Mouse (Mus musculus): ENCODE measurements around the gene Racgap1. TPM values are rescaled to one million over a fixed set of nuclear protein-coding genes. Genes with fewer than 3 reads are reported as not detected.

Racgap1 gene
- polyA plus RNA-seq, 1 experiment from 2014 or later: 74.3 TPM

DNA sequence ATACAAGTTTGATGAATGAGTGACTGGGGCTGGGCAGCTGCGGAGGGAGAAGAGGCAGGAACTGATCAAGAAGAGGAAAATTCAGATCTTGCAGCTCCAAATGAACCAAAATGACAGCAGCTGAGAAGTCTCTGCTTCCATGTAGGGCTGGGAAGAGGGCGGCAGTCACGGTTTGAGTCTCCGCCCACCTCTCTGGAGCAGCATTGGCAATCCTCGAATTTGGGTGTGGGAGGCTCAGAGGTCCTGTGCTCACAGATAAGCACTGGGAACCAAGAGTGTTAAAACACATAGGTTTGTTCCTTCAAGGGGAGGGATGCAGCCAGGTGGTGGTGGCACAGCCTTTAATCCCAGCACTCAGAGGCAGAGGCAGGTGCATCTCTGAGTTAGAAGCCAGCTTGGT, 44.9 kb downstream of the Racgap1 start:
- no peak for TF ChIP-seq CTCF (IDR thresholded peaks at IDR 0.05)
- in situ Hi-C loops (cut with MboI; ENCODE audit: low pct_unique_long_range_greater_than_20kb): no loop called here
- ChIA-PET POLR2A (interaction anchor here (0.6 kb wide), 1 partner anchor 64 kb away, joined by 3 read pairs; no protein-coding TSS in a partner anchor), CTCF (interaction anchor here (1.0 to 1.1 kb wide), 2 partner anchors 10 to 62 kb away, joined by 3 to 4 read pairs; no protein-coding TSS in a partner anchor)
- H3K27me3 ChIP-seq: no peaks in the 10 kb centered on the region
- DNase-seq (ENCODE audit: low read depth, low spot score): no peak
- no peak for ATAC-seq

DNA sequence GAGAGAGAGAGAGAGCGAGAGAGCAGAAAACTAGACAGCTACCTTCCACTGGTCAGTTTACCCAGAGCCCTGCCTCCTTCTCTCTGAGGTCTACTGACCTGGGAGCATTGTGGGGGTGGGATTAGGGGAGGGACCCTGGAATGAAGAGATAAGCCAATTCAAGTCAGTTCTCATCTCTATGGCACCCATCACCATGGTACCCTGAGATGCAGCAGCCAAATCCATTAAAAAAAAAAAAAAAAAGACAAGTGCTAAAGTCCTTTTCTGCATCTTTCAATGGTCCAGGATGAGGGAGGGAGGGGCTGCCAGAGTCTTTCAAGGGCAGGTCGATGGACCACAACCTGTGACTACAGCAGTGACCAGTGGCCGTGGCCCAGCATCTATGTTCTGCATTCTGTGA, 45.9 kb downstream of the Racgap1 start:
- CTCF ChIA-PET: interaction anchor here (1.1 kb wide), 1 partner anchor 9 kb away, joined by 4 read pairs; no protein-coding TSS in a partner anchor
- DNase-seq (ENCODE audit: low read depth, low spot score): no peak
- no peaks in the 10 kb centered on the region for H3K27me3 ChIP-seq
- in situ Hi-C loops (cut with MboI; ENCODE audit: low pct_unique_long_range_greater_than_20kb): no loop called here
- no peak for TF ChIP-seq CTCF (IDR thresholded peaks at IDR 0.05)
- POLR2A ChIA-PET: interaction anchor here (0.6 to 1.3 kb wide), 2 partner anchors 9 to 65 kb away, joined by 3 to 5 read pairs; no protein-coding TSS in a partner anchor
- no peak for ATAC-seq

DNA sequence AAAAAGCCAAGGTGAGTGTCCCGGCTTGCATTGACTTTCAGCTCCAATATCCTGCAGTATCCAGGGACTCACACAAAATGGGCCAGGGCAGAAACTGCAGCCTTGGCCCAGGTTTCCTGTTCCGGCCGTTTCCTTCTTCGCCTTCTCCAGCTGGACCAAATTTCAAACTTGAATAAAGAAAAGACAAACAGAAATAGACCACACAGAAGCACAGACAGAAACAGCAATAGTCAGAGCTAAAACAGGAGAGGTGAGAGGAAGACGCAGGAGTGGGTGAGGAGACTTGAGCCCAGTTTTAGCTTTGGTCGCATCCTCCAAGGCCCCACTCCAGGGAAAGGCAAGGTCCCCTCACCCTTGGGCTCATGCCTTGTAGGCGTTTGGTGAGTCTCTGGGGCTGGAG, 48.2 kb downstream of the Racgap1 start:
- DNase-seq (ENCODE audit: low read depth, low spot score): no peak
- no peaks in the 10 kb centered on the region for H3K27me3 ChIP-seq
- ATAC-seq: no peak
- ChIA-PET POLR2A (no interaction called here), CTCF (interaction anchor here (1.2 kb wide), 1 partner anchor 65 kb away, joined by 4 read pairs; no protein-coding TSS in a partner anchor)
- no peak for TF ChIP-seq CTCF (IDR thresholded peaks at IDR 0.05)
- in situ Hi-C loops (cut with MboI; ENCODE audit: low pct_unique_long_range_greater_than_20kb): no loop called here

DNA sequence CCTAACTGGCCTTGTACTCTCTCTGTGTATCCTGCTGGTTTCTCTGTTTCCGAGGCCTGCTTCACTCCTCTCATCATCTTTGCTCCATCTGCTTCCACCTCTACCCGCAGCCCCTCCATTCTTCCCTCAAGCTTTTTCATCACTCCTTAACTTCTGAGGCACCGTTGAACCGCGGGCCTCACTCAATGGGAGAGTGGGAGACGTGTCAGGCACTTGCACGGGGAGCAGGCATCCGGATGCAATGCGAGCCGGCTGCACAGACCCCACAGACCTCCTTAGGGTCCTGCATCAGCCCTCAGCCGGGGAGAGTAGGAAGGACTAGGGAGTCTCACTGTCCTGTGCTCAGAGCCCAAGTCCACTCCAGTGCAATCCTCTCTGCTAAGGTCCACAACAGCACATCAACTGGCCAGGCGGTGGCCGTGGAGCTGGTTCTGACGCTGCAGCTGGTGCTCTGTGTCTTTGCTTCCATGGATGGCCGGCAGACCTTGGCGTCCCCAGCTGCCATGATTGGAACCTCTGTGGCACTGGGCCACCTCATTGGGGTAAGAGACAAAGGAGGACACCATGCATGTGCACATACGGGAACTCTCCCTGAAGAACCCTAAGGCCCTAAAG, 49.1 kb downstream of the Racgap1 start:
- in situ Hi-C loops (cut with MboI; ENCODE audit: low pct_unique_long_range_greater_than_20kb): no loop called here
- ATAC-seq (no peak), DNase-seq (ENCODE audit: low read depth, low spot score) (no peak)
- ChIA-PET POLR2A (no interaction called here), CTCF (interaction anchor here (1.2 kb wide), 1 partner anchor 66 kb away, joined by 4 read pairs; no protein-coding TSS in a partner anchor)
- no peak for TF ChIP-seq CTCF (IDR thresholded peaks at IDR 0.05)
- no peaks in the 10 kb centered on the region for H3K27me3 ChIP-seq

DNA sequence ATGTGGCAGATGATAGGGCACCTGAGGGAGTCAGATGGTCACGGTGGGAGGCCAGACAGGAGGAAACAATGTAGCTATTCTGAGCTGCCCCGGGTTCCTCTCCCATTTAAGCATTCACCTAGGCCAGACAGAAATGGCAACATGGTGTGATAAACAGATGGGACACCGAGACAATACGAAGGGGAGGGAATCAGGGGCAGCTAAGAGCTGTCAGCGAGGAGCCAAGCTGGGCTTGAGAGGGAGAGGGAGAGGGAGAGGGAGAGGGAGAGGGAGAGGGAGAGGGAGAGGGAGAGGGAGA, 49.7 kb downstream of the Racgap1 start:
- ATAC-seq (no peak), DNase-seq (ENCODE audit: low read depth, low spot score) (no peak)
- in situ Hi-C loops (cut with MboI; ENCODE audit: low pct_unique_long_range_greater_than_20kb): no loop called here
- POLR2A ChIA-PET: no interaction called here
- TF ChIP-seq CTCF (IDR thresholded peaks at IDR 0.05): no peak
- H3K27me3 ChIP-seq: no peaks in the 10 kb centered on the region
- CTCF ChIA-PET: no interaction called here

DNA sequence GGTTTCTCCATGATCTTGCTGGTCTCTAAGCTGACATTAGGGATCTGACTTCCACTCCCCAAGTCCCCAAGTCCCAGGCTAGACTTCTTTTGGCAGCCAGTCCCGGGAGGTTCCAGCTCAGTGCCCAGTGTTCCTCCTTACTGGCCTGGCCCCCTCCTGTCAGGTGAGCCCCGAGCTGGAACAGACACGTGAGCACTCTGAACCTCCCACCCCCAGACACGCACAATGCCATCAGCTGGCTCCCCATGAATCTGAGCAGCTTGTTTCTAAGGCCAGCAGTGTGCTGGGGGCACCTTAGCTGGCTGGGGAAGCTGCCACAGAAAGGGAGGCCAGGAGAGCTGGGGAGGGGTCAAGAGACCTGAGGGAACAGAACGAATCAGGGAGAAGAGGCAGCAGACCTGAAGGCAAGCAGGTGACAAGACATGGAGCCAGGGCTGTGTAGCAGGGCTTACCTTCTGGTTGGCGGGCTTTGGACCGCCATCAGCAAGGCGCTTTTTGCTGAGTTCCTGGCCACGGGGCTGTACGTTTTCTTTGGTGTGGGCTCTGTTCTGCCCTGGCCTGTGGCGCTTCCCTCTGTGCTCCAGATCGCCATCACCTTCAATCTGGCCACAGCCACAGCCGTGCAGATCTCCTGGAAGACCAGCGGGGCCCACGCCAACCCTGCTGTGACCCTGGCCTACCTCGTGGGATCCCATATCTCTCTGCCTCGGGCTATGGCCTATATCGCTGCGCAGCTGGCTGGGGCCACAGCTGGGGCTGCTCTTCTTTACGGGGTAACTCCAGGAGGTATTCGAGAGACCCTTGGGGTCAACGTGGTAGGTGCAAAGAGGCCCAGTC, 50.3 kb downstream of the Racgap1 start, which contains the start of gene Aqp6:
Gene Aqp6, plus strand, starts transcription at position 415 of the 837 bp plus-strand sequence.
- ChIA-PET CTCF (interaction anchor here (0.8 to 1.3 kb wide), 3 partner anchors 66 to 90 kb away, joined by 3 to 4 read pairs (median 3); no protein-coding TSS in a partner anchor), POLR2A (no interaction called here)
- in situ Hi-C loops (cut with MboI; ENCODE audit: low pct_unique_long_range_greater_than_20kb): no loop called here
- TF ChIP-seq CTCF (IDR thresholded peaks at IDR 0.05): no peak
- no peak for DNase-seq (ENCODE audit: low read depth, low spot score)
- ATAC-seq: no peak
- H3K27me3 ChIP-seq: no peaks in the 10 kb centered on the region

DNA sequence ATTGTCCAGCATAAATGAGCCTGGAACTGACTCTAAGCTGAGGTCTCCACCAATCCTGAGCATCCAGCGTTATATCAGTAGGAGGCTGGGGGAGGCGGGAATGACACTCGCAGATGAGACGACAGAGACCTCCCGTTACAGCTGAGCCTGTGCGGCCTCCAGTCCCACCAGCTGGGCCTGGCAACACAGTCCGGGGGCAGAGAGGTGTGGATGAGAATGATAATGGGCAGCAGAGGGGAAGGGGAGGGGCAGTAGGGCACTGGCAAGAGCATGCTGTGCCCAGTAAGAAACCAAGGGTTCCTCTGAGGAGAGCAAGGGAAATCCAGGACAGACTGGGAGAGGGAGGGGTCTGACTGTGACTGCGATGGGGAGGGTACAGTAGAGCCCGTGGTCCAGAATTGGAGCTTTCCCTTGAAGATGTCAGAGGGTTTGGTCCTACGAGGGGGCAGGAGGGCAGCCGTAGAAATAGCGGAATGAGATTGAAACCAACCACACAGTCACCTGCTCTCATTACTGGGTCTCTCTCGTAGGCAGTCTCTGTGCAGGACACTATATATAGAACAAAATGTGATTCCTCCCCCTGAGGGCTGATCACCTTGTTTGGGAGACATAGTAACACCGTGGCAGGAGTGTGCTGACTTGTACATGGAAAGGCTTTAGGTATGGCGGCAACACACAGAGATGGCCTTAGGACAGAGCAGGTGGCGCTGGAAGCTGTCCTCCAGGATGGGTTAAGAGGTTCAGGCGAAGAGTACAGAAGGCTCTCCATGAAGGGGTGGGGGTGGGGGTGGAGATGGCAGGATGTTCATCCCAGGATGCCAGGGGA, 52.0 kb downstream of the Racgap1 start:
- CTCF ChIA-PET: no interaction called here
- DNase-seq (ENCODE audit: low read depth, low spot score) (no peak), ATAC-seq (no peak)
- TF ChIP-seq CTCF (IDR thresholded peaks at IDR 0.05): no peak
- in situ Hi-C loops (cut with MboI; ENCODE audit: low pct_unique_long_range_greater_than_20kb): loop anchor here (5.0 to 10.0 kb wide), 3 partner anchors 68 to 305 kb away; no protein-coding TSS in a partner anchor
- no peaks in the 10 kb centered on the region for H3K27me3 ChIP-seq
- POLR2A ChIA-PET: interaction anchor here (0.9 kb wide), 1 partner anchor 103 kb away, joined by 3 read pairs; no protein-coding TSS in a partner anchor

DNA sequence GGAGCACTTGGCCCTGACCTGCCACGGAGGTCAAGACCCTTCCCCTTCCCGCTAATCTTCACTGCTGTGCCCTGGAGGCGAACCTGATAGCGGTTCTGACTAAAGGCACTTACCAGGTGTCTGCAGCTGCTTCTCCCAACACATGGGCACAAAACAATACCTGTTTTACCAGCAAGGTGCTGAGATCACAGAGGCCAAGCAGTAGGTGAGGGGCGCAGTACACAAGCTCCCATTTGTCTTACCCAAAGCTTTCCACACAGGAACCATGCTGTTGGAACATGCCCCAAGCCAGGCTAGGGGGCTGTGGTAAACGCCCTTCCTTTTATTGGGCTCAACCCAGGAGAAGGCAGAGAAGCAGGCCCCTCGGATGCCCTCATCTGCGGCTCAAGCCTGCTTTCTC, 53.9 kb downstream of the Racgap1 start:
- CTCF ChIA-PET: interaction anchor here (0.7 to 5.8 kb wide), 3 partner anchors 70 to 99 kb away, joined by 3 to 66 read pairs (median 50); partner anchors contain the start of gene Asic1
- DNase-seq (ENCODE audit: low read depth, low spot score) (no peak), ATAC-seq (no peak)
- no peaks in the 10 kb centered on the region for H3K27me3 ChIP-seq
- POLR2A ChIA-PET: interaction anchor here (1.1 kb wide), 1 partner anchor 67 kb away, joined by 4 read pairs; no protein-coding TSS in a partner anchor
- TF ChIP-seq CTCF (IDR thresholded peaks at IDR 0.05): no peak
- in situ Hi-C loops (cut with MboI; ENCODE audit: low pct_unique_long_range_greater_than_20kb): loop anchor here (5.0 to 10.0 kb wide), 3 partner anchors 70 to 307 kb away; no protein-coding TSS in a partner anchor

DNA sequence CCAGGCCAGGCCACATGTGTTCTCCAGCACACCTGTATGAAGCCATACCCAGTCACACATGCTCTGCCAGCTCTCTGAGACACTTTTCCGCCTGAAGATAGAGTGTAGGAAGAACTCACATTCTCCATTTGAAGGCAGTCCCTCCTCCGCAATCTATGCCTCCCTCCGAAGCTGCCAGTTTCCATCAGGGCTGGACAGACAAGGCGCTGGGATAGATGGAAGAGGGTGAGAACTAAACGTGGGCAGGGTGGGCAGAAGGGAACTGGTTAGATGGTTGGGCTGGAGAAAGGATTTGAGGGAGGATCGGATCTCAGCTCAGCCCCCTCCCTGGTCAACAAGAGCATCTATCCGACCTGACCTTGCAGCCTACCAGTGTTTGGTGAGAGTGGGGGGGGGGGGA, 54.6 kb downstream of the Racgap1 start:
- POLR2A ChIA-PET: interaction anchor here (1.1 to 1.7 kb wide), 2 partner anchors 12 to 175 kb away, joined by 4 read pairs; no protein-coding TSS in a partner anchor
- no peaks in the 10 kb centered on the region for H3K27me3 ChIP-seq
- CTCF ChIA-PET: interaction anchor here (0.7 to 5.8 kb wide), 18 partner anchors 10 to 182 kb away, joined by 3 to 66 read pairs (median 6); partner anchors contain the start of genes Asic1 and Racgap1
- no peak for TF ChIP-seq CTCF (IDR thresholded peaks at IDR 0.05)
- in situ Hi-C loops (cut with MboI; ENCODE audit: low pct_unique_long_range_greater_than_20kb): loop anchor here (5.0 to 10.0 kb wide), 3 partner anchors 70 to 308 kb away; no protein-coding TSS in a partner anchor
- ATAC-seq (no peak), DNase-seq (ENCODE audit: low read depth, low spot score) (no peak)
